26 mouse cellular contexts compared by ENCODE assay signal in genomic region chr12:91059704-91060318, GRCm38 (mm10).
"Had no signal": no experiment of that assay in that cellular context is flagged by ENCODE, and none has a peak within 500 bp of the region (broad histone marks: within the 10 kb centered on the region; RNA-seq: fewer than 3 reads in every experiment).

No protein-coding gene starts in this region.

- H3K9me3 ChIP-seq: heart, embryonic 13.5 days; heart, embryonic 15.5 days; hindbrain, embryonic 13.5 days; hindbrain, embryonic 15.5 days; kidney, embryonic 15.5 days; limb, embryonic 13.5 days; limb, embryonic 15.5 days; liver, embryonic 12.5 days had no signal

- H3K4me1 ChIP-seq: hindbrain, embryonic 13.5 days; hindbrain, embryonic 15.5 days; kidney, embryonic 15.5 days; limb, embryonic 13.5 days; limb, embryonic 15.5 days; liver, embryonic 12.5 days had no signal

- H3K36me3 ChIP-seq: heart, embryonic 13.5 days; heart, embryonic 15.5 days; hindbrain, embryonic 13.5 days; hindbrain, embryonic 15.5 days; kidney, embryonic 15.5 days; limb, embryonic 13.5 days; limb, embryonic 15.5 days; liver, embryonic 12.5 days had no signal

- H3K27ac ChIP-seq: heart, adult 2 months; heart, embryonic 13.5 days; heart, embryonic 15.5 days; hindbrain, embryonic 13.5 days; hindbrain, embryonic 15.5 days; hindbrain, postnatal 0 days; kidney, embryonic 15.5 days; kidney, postnatal 0 days; limb, embryonic 13.5 days; limb, embryonic 15.5 days; liver, embryonic 12.5 days had no signal

- H3K4me3 ChIP-seq: heart, adult 2 months; heart, embryonic 13.5 days; heart, embryonic 15.5 days; hindbrain, embryonic 13.5 days; hindbrain, embryonic 15.5 days; kidney, embryonic 15.5 days; limb, embryonic 13.5 days; limb, embryonic 15.5 days; liver, embryonic 12.5 days had no signal

- H3K4me2 ChIP-seq: heart, embryonic 11.5 days; heart, embryonic 13.5 days; heart, embryonic 15.5 days; hindbrain, embryonic 13.5 days; hindbrain, embryonic 15.5 days; kidney, embryonic 15.5 days; limb, embryonic 13.5 days; limb, embryonic 15.5 days; liver, embryonic 12.5 days had no signal

- H3K9ac ChIP-seq: heart, embryonic 13.5 days; heart, embryonic 15.5 days; hindbrain, embryonic 13.5 days; hindbrain, embryonic 15.5 days; kidney, embryonic 15.5 days; limb, embryonic 13.5 days; limb, embryonic 15.5 days; liver, embryonic 12.5 days had no signal

- ATAC-seq: hindbrain, postnatal 0 days; intestine, embryonic 16.5 days; liver, embryonic 12.5 days had no signal

- DNase-seq: gastrocnemius, postnatal 14 days; gastrocnemius, postnatal 36 days; heart, adult 11 months; heart, adult 2 months; heart, postnatal 14 days; heart, postnatal 36 days; kidney, adult 11 months; kidney, adult 2 months; kidney, adult 9 months; kidney, postnatal 14 days; kidney, postnatal 36 days; layer of hippocampus, adult 9-11 months; layer of hippocampus, postnatal 36 days; left cerebral cortex, postnatal 4 days had no signal

- H3K27me3 ChIP-seq: heart, embryonic 13.5 days; heart, embryonic 15.5 days; hindbrain, embryonic 13.5 days; hindbrain, embryonic 15.5 days; kidney, embryonic 15.5 days; limb, embryonic 13.5 days; limb, embryonic 15.5 days; liver, embryonic 12.5 days had no signal
